Mouse (Mus musculus) E14TG2a.4 (cell line): ENCODE measurements around the gene Ndn.

Experiments used
- CTCF ChIP-seq: conservative IDR thresholded peaks from 2 replicates; pipeline ENCODE4 v1.5.1; 2014; ENCODE audit warnings: low read length
- NANOG ChIP-seq: IDR thresholded peaks from 2 replicates; pipeline ENCODE4 v1.6.1; 2014; ENCODE audit warnings: borderline replicate concordance, low read length, mixed read lengths
- POU5F1 ChIP-seq: IDR thresholded peaks from 2 replicates; pipeline ENCODE4 v1.6.1; 2014; ENCODE audit warnings: low read length, borderline replicate concordance

DNA sequence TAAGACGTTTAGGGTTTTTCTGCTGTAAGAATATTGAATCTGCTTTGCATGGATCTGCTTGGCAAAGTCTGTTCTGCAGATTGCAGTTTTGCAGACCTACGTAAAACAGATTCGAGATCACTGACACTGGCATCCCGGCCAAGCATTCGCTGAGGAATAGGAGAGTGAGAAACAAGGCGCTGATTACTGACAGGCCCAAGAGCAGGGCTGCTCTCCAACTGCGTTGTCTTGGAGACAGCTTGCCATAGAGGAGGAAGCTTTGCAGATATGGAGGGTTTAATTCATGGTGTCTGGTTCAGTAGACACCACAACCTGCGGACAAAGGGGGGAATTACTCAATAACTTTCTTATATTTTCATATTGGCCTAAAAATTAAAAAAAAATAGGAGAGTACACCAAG lies 4.9 kb downstream of the Ndn start:
- TF ChIP-seq CTCF (no peak), POU5F1 (no peak), NANOG (no peak)
